Mouse (Mus musculus) megakaryocyte, embryonic 14.5 days (primary cell): ENCODE data around the gene Atrip.

Source experiments
- FLI1 ChIP-seq: IDR thresholded peaks from 2 replicates; pipeline ENCODE4 v1.6.1; 2012; ENCODE audit warnings: low read length, inconsistent platforms, mixed read lengths
- GATA1 ChIP-seq: IDR thresholded peaks from 3 replicates; pipeline ENCODE4 v1.6.1; 2012; ENCODE audit warnings: mixed read lengths, low read length, inconsistent platforms, borderline replicate concordance

GRCm38 (mm10) chr9:109022866-109023685, 50.8 kb downstream of the Atrip start:
- TF ChIP-seq GATA1 (no peak), FLI1 (no peak)
